Mouse (Mus musculus) heart, adult 10 weeks (tissue): ENCODE results near the gene Slc25a23. TPM values are rescaled to one million over a fixed set of nuclear protein-coding genes. Genes with fewer than 3 reads are reported as not detected.

ENCODE experiments used
- polyA plus RNA-seq: library from polyadenylated mRNA; stranded (reverse); fragments of 350-450 nt; fragmentation: Illumina TruSeq; extraction: RNeasy Lipid Tissue Mini Kit (QIAGEN cat#74804); gene quantifications from one replicate; pipeline ENCODE4 v1.2.3, GENCODE M21; 2014; ENCODE audit warnings: low read depth, low replicate concordance

Gene Slc25a23
- polyA plus RNA-seq = 64.1 TPM

DNA sequence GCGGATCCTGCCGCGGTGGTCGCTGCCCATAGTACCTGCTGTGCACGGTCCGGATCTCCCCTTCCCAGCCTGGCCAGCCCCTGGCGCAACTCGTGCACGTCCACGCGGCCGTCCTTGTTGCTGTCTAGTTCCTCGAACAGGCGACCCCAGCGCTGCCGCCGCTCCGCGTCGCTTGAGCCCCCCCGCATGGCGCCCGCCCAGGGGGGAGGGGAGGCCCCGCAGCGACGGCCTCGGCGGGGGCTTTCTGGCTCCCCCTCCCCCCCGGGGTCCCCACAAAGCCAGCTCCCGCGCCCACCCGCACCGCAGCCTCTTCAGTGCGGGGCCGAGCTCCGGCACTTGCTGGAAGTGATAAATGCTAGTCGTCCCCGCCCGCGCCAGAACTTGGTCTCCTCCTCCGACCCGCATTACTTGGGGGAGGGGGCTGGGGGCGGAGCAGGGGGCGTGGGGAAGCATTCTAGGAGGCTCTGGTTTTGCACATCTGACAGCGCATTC, at the start of gene Slc25a23:
TSS of gene Slc25a23 (minus strand) at position 378 of the 492 bp plus-strand sequence.

DNA sequence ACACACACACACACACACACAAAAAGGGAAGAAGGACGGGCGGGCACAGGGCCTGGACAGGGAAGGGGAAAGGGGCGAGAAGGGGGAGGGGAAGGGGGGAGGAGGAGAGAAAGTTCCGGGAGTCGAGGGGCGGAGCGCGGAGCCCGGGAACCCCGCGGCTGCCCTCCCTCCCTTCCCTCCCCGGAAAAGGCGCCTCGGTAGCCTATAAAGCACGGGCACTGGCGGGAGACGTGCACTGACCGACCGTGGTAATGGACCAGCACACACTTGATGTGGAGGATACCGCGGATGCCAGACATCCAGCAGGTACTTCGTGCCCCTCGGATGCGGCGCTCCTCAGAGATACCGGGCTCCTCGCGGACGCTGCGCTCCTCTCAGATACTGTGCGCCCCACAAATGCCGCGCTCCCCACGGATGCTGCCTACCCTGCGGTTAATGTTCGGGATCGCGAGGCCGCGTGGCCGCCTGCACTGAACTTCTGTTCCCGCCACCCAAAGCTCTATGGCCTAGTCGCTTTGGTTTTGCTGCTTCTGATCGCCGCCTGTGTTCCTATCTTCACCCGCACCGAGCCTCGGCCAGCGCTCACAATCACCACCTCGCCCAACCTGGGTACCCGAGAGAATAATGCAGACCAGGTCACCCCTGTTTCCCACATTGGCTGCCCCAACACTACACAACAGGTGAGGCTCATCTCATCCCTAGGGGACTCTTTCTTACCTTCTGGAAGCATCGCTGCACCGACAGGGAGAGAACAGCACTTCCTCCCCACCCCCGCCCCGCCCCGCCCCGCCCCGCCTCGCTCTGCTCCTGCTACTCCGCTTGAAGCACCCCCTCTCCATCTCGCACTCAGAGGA, 45.7 kb upstream of the Slc25a23 start, which contains the start of gene Tnfsf9:
TSS of gene Tnfsf9 (plus strand) at position 145 of the 854 bp plus-strand sequence.

DNA sequence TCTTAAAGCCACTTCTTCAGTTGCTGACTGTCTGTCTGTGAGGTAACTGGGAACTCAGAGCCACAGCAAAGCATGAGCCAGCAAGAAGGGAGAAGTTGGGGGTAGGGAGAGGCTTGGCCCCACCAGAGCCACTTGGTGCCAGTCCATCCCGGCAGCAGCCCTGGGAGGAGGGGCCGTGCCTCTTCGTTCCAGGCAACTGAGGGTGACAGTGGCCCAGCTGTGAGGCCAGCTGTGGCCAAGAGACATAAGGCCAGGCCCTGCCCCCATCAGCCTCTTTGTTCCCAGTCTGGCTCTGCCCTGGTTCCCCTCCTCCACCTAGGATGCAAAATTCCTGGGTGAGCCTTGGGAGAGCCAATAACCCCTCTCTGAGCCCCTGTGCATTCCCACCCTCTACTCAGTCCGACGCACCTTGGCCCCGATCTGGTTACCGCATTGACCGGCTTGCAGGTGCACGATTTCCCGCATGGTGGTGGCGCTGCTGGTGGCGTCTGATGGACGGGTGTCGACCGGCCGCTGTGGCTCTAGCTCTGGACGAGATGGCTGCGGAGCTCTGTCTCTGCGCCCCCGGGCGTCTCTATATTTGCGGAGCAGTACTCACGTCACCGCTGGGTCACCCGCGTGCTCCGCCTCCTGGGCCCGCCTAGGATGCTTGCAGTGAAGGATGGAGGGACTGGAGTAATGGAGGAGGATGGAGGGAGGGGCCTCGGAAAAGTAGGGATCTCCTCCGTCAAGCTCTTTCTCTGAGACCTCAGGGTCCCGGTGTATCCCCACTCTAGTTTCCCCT, 27.6 kb upstream of the Slc25a23 start, which contains the start of gene Tubb4a:
TSS of gene Tubb4a (minus strand) at position 734 of the 784 bp plus-strand sequence.

DNA sequence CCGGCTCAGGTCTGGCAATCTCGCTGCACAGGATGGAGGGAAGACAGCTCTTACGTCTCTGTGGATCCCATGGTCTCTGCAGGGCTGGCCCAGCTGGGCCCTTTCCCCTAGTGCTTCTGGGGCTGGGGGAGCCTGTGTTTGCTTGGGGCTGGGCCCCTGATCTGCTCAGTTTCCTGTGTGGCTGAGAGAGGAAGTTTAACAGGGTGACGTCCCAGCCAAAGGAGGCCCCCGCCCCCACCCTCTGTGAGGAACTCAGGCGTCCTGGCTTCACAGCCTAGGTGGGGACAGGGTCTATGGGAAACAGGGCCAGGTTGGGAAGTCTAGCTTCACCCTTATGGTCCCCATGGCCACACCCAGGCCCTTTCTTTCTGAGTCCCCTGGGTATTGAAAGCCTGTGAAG, 18.7 kb upstream of the Slc25a23 start, which contains the start of gene Dennd1c:
TSS of gene Dennd1c (minus strand) at position 179 of the 400 bp plus-strand sequence.

DNA sequence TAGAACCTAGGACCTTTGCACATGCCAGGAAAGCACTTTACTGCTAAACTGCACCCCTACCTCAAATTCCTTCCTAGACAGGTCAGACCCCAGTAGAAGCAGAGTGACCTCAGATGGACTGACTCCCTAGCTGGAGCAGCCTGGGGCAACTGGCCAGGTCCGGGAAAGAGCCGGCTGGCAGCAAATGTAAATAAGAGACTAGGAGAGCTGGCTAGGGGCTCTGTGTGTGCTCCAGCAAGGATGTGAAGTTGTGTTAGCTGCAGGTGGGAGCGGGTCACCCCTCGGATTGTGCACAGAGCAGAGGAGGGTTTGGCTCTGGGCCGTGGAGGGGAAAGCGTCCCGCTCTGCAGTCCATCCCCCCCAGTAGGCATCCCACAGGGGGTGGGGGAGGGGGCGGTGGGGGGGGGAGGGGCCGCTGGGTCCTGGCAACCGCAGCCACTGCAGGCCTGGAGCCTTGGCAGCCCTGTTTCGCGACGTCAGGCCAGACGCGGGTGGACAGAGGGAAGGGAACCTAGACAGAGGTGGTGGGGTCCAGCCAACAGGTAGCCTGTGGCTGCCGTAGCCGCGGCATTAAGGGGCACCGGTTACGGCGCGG, 675 bp downstream of the Slc25a23 start, which contains the start of gene Crb3:
TSS of gene Crb3 (plus strand) at position 215 of the 595 bp plus-strand sequence.

DNA sequence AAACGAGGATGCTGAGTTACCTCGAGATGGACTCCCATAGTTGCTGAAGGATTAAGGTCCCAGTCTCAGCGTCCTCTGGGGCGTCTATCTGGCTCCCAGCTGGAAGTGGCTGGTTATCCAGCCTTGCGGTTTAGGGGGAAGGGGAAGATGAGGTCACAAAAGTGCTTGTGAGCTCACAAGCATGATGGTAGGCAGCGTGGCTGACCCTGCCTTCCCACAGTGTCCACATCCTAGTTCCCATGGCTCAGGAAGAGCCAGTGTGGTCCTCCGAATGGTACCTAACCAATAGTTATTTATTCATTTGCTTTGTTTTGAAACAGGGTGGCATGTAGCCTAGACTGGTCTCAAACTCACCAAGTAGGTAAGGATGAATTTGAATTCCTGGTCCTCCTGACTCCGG, 18.1 kb downstream of the Slc25a23 start, which contains the start of gene Slc25a41:
TSS of gene Slc25a41 (minus strand) at position 101 of the 400 bp plus-strand sequence.

DNA sequence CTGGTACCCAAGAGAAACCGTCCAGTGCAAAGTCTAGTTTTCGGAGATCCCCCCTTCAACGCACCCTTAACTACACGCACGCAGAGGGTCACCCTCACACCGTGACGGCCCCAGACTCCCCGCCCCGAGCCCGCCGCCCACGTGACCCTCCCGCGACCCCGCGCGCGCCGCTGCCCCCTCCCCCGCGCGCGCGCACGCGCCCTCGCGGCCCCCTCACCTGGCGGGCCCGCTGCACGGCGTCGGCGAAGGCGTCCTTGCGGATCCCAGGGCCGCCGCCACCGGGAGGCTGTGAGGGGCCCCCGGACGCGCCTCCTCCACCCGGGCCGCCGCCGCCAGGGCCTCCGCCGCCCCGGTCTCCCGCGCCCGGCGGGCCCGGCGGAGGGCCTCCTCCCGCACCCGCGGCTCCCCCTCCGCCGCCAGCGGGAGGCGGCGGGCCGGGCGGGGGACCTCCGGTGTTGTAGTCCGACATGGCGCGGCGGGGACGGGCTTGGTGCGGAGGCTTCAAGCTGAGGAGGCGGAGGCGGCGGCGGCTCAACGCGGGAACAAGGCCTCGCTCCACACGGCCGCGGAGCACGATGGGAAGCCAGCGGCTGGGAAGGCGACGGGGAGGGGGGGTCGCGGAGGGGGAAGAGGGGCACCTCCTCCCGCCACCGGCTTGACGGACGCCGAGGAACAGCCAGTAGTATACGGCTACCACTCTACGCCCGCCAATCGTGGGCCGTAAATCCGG, 28.6 kb downstream of the Slc25a23 start, which contains the start of gene Khsrp:
TSS of gene Khsrp (minus strand) at position 592 of the 730 bp plus-strand sequence.

DNA sequence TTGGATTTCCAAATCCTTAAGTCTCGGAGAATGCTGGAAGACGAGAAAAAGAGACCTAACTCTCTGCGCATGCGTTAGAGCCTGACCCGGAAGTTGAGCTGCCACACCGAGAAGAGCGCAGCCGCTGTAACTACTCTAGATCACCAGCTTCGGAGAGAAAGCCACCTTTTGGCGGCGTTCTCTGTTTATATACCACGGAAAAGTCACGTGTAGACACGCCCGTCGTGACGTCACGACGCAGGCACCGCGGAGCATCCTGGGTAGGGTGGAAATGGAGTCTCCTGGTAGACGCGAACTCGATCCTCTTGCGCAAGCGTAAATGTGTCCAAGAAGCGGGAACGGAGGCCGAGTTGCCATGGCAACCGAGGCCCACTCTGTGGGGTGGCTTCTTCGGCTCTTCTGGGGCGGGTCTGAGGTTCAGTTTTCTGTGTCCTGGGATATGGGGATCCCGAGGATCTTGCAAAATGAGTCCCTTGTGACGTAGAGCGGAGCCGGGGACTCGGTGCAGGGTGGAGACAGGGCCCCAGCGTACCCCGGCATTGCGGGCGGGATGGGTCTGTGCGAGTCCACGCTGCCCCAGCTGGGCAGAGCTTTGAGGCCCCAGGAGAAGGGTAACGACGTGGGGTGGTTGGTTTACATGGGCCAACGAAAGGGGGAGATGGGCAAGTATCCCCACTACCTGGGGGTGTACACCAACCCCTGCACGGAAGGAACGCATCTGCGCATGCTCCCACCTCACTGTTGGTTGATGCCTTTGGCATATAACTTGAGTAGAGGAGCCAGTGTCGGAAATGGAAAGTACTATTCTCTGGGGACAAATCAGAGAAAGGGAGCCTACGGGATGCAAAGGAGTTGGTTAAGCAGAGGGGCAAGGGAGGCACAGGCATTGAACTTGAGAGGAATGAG, 48.2 kb downstream of the Slc25a23 start, which contains the start of the genes Gtf2f1 and Gm17949:
TSS of gene Gtf2f1 (minus strand) at position 53 of the 906 bp plus-strand sequence.
TSS of gene Gm17949 (plus strand) at position 234 of the 906 bp plus-strand sequence.

DNA sequence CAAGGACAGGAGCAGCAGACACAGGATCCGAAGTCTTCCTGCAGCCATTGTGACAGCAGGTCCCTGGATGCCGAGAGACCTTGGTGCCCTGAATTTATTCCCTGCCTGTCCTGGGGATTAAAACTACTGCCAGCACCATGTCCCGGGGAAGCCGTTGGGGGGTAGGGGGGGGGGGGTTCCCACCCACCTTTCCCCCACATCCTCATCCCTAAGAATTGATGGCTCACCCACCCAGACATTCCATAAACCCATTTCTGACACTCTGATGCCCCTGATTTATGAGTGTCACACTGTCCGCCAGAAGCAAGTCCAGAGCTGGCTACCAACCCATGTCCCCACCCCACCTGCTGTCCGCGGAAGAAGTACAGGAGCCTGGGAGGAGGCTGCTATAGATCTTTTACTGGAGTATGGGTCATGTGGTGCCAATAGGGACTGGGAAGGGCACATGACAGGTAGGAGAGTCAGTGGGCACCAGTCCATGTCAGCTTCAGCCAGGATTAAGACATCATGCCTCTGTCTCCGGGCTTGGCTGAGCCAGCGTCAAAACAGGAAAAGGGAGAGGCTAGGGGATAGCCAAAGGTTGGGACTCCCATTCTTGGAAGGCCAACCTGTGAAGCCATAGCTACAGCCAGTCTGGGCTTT, 59.6 kb downstream of the Slc25a23 start, which contains the start of gene Pspn:
TSS of gene Pspn (minus strand) at position 51 of the 642 bp plus-strand sequence.

DNA sequence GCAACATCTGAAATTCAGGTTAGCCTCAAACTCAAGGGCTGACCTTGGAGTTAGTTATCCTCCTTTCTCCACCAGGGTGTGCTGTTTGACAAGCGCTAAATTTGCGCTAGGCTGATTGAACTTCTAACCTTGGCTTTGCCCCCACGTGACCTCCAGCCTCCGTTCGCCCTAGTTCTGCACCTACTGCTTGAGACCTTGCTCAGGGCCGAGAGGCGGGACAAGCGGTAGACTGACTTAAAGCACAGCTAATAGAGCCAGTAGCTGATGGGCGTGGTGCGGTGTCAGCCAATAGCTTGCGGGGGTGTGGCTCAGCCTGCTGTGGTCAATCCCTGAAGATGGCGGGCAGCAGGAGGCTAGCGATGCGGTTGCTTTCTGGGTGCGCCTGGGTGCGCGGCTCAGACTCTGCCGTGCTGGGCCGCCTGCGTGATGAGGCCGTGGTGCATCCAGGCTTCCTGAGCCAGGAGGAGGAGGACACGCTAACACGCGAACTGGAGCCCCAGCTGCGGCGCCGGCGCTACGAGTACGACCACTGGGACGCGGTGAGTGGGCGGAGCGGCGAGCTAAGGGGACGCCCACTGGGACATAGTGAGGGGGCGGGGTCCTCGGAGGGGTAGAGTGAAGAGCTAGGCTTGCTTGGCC, 62.5 kb downstream of the Slc25a23 start, which contains the start of gene Alkbh7:
TSS of gene Alkbh7 (plus strand) at position 311 of the 639 bp plus-strand sequence.

Other genes starting within 250 kb of the Slc25a23 start
- 4.3 TPM for gene Rfx2, start 228.8 kb downstream of the Slc25a23 start, polyA plus RNA-seq
- gene Acsbg2, start 185.4 kb downstream of the Slc25a23 start, polyA plus RNA-seq = not detected
- not detected for gene 1700061G19Rik, start 184.4 kb downstream of the Slc25a23 start, polyA plus RNA-seq
- gene Mllt1, start 124.4 kb downstream of the Slc25a23 start, polyA plus RNA-seq = 23.8 TPM
- not detected for gene Acer1, start 77.7 kb downstream of the Slc25a23 start, polyA plus RNA-seq
- gene Clpp, start 69.6 kb downstream of the Slc25a23 start, polyA plus RNA-seq = 107 TPM
- gene Alkbh7, start 62.5 kb downstream of the Slc25a23 start, polyA plus RNA-seq = 73.4 TPM
- not detected for gene Pspn, start 59.8 kb downstream of the Slc25a23 start, polyA plus RNA-seq
- 29.0 TPM for gene Gtf2f1, start 48.6 kb downstream of the Slc25a23 start, polyA plus RNA-seq
- not detected for gene Gm17949, start 48.4 kb downstream of the Slc25a23 start, polyA plus RNA-seq
- gene Khsrp, start 28.3 kb downstream of the Slc25a23 start, polyA plus RNA-seq = 25.9 TPM
- not detected for gene Slc25a41, start 18.2 kb downstream of the Slc25a23 start, polyA plus RNA-seq
- gene Crb3, start 758 bp downstream of the Slc25a23 start, polyA plus RNA-seq = not detected
- gene Dennd1c, start 18.7 kb upstream of the Slc25a23 start, polyA plus RNA-seq = 1.5 TPM
- gene Tubb4a, start 27.9 kb upstream of the Slc25a23 start, polyA plus RNA-seq = 3.6 TPM
- gene Tnfsf9, start 45.5 kb upstream of the Slc25a23 start, polyA plus RNA-seq = 1.9 TPM
- not detected for gene Cd70, start 89.9 kb upstream of the Slc25a23 start, polyA plus RNA-seq
- gene Tnfsf14, start 134.3 kb upstream of the Slc25a23 start, polyA plus RNA-seq = not detected
- 132 TPM for gene C3, start 168.3 kb upstream of the Slc25a23 start, polyA plus RNA-seq
- 36.3 TPM for gene Gpr108, start 188.6 kb upstream of the Slc25a23 start, polyA plus RNA-seq
- 123 TPM for gene Trip10, start 189.6 kb upstream of the Slc25a23 start, polyA plus RNA-seq
- gene Vav1, start 219.2 kb upstream of the Slc25a23 start, polyA plus RNA-seq = 0.76 TPM